Mouse (Mus musculus): ENCODE data around the gene Pip5k1a.

GRCm38 (mm10) chr3:95025202-95025601 is 81.5 kb downstream of the Pip5k1a start:
- no peak for TF ChIP-seq CTCF (IDR thresholded peaks at IDR 0.05; ENCODE audit: low read depth)
- TF ChIP-seq EP300 (IDR thresholded peaks at IDR 0.05; ENCODE audit: low read depth) = no peak

Data from liver, embryonic 14.5 days (tissue).